Mouse (Mus musculus) gastrocnemius, postnatal 4 days (tissue): ENCODE data around the gene Podn. TPM values are rescaled to one million over a fixed set of nuclear protein-coding genes. Genes with fewer than 3 reads are reported as not detected.

ENCODE experiments used
- DNase-seq, 2 experiments: peaks; one replicate each; pipeline ENCODE4 v3.0.0; 2021 to 2022; ENCODE audit warnings: low spot score in 2 of 2, mixed read lengths in 2 of 2
- microRNA-seq: library from miRNA; unstranded; fragments of <30 nt; microRNA quantifications from one replicate; pipeline ENCODE4 v1.2.0, GENCODE M21; 2021
- total RNA-seq, 2 experiments: library from RNA; stranded (reverse); gene quantifications; 2 replicates each; pipeline ENCODE4 v1.2.3; 2021

Gene Podn
- total RNA-seq, 2 experiments from 2014 or later = 5.9 to 9.8 TPM

DNA sequence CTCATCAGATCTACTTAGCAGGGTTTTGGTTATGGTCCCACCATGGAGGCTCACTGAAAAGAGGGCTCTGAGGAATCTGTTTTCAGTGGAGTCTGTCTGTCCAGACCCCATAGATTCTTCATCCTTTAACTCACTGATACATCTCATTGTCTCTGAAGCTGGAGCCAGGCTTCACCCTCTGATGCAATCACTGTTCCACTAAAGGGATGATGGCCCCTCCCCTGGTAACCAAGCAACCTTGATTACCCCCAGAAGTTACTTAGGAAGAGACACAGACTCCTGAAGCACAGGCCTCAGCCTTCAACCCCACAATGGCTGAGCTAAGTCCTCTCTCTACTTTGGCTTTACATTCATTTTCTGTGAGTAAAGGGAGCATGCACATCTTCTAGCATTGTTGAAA, 126.5 kb downstream of the Podn start:
- no peak for DNase-seq

DNA sequence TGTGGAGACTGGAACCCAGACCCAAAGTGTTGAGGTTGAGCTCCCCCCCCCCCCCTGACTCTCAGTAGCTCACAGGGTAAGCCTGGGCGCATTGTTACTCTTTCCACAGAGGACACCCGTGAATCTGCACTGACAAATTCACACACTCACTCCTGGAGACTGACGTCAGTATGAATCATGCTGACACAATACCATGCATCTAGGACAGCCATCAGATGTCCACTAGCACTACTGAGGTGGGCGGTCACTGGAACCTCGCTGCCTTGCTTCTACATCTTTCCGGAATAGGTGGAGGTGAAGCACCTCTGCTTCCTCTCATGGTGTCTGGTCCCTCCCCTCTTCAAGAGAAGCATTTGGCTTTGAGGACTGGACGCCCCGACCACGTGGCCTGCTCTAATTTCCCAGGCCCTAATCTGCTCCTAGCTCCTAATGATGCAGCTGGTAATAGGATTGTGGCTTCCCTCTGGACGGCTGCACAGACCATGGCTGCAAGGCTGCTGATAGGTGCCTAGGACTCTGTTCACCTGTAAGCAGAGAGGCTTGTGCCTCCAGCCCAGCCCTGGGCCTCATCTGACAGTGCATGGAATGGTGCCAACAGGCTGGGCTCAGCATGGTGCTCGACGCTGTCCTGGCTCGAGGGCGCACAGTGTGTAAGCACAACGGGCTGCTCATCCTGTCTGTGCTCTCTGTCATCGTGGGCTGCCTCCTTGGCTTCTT, 128.1 kb downstream of the Podn start, which contains the start of gene Slc1a7:
Gene Slc1a7 (plus strand): TSS at position 367 of the 717 bp plus-strand sequence.
- DNase-seq = no peak

DNA sequence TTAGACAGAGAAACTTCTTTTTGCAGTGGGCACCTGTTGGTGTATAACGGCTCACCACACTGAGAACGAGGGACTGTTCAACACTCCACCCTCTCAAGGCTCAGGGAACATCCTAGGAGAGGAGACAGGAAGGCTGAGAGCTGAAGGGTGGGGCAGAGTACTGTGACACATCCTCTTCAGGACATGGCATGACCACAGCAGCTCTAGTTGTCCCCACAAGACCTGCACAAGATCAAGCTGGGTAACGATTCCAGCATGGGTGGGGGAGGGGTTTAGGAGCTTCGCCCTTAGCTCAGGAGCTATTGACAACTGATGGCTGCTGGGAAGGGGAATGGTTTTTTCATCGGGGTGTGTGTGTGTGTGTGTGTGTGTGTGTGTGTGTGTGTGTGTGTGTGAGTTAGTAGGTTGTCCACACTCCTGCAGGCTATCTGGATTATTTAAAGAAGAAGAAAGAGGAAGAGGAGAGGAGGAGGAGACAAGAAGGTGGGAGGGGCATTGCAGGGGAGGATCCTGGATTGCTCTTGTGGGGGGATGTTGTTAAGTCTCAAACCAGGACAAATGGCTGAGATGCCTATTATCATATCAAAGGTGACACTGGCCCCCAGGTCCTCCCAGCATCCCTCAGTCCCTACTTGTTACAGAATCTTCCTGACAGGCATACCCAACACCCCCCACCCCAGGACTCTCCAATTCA, 129.7 kb downstream of the Podn start:
- no peak for DNase-seq

Small RNA genes within 50 kb of the gene (microRNA-seq; reads per million reads assigned to microRNA genes)
- not detected for gene Mir6397

Other genes with a start within 250 kb of the Podn start
- gene Magoh, start 216.7 kb downstream of the Podn start, total RNA-seq = 10 to 100 TPM; 53.9 to 63.6 TPM
- 10 to 100 TPM; 69.3 to 81.8 TPM for gene 0610037L13Rik, start 206.6 kb downstream of the Podn start, total RNA-seq
- gene Cpt2, start 172.8 kb downstream of the Podn start, total RNA-seq = 10 to 100 TPM; 47.3 to 51.2 TPM
- gene Slc1a7, start 128.1 kb downstream of the Podn start, total RNA-seq = not detected
- 100 to 1,000 TPM in 1 of 2 experiments, 10 to 100 TPM in 1; 96.9 to 111 TPM for gene Scp2, start 48.6 kb upstream of the Podn start, total RNA-seq
- 1 to 10 TPM; 3.4 to 5.0 TPM for gene Echdc2, start 69.0 kb upstream of the Podn start, total RNA-seq
- not detected for gene Zyg11a, start 121.6 kb upstream of the Podn start, total RNA-seq
- 10 to 100 TPM; 23.8 to 27.8 TPM for gene Zyg11b, start 204.7 kb upstream of the Podn start, total RNA-seq
- 10 to 100 TPM; 23.1 to 31.3 TPM for gene Coa7, start 231.7 kb upstream of the Podn start, total RNA-seq